Mouse (Mus musculus): ENCODE data around the gene Orc5.
"Not testable (repeated sequence)": the region's sequence is repeated elsewhere in the genome, so short reads cannot be mapped to it uniquely, and the experiment has no call there.

Gene Orc5

GRCm38 (mm10) chr5:22536695-22537094 lies 13.5 kb downstream of the Orc5 start:
- no peak for DNase-seq (ENCODE audit: low read depth in 2 of 2, low spot score in 2 of 2)

GRCm38 (mm10) chr5:22532571-22532970 lies 17.7 kb downstream of the Orc5 start:
- no peak for DNase-seq (ENCODE audit: low read depth in 2 of 2, low spot score in 2 of 2)

- no peak for DNase-seq (ENCODE audit: low read depth in 2 of 2, low spot score in 2 of 2)
Observed at GRCm38 (mm10) chr5:22522612-22523011, 27.6 kb downstream of the Orc5 start.

GRCm38 (mm10) chr5:22519708-22520107 lies 30.5 kb downstream of the Orc5 start:
- no peak for DNase-seq (ENCODE audit: low read depth in 2 of 2, low spot score in 2 of 2)

DNA sequence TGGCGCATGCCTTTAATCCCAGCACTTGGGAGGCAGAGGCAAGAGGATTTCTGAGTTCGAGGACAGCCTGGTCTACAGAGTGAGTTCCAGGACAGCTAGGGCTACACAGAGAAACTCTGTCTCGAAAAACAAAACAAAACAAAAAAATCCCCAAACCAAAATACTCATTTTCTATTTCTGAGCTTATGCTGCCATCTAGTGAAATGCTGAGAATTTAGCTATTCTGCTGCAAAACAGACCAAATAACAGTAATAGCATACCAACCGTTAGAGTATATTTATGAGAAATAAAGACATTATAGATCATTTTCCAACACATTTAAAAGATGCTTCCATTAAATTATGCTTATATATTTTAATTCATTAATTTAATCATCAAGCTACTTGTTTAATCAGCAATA lies 34.5 kb downstream of the Orc5 start:
- not testable (repeated sequence) for DNase-seq (ENCODE audit: low read depth in 2 of 2, low spot score in 2 of 2)

DNA sequence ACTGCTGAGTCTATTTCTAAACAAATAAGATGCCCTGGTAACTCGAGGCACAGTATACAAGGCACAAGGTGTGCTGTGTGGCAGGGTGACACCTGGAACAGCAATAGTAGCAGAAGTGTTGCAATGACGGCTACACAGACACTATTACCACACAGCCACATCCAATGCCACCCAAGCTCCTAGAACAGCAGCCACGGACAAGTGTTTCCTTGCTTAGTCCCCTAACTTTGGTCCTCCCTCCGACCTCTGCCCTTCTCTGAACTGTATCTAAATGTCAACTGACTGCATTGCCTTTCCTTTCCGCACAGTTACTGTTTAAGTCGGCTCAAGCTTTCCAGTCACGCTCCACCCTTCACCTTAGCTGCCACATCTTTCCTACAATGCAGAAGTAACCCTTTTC lies 36.0 kb downstream of the Orc5 start:
- not testable (repeated sequence) for DNase-seq (ENCODE audit: low read depth in 2 of 2, low spot score in 2 of 2)

- DNase-seq (ENCODE audit: low read depth in 2 of 2, low spot score in 2 of 2) = not testable (repeated sequence)
Observed at GRCm38 (mm10) chr5:22512579-22512978, 37.6 kb downstream of the Orc5 start.

GRCm38 (mm10) chr5:22511824-22512223 lies 38.4 kb downstream of the Orc5 start:
- DNase-seq (ENCODE audit: low read depth in 2 of 2, low spot score in 2 of 2) = no peak

DNA sequence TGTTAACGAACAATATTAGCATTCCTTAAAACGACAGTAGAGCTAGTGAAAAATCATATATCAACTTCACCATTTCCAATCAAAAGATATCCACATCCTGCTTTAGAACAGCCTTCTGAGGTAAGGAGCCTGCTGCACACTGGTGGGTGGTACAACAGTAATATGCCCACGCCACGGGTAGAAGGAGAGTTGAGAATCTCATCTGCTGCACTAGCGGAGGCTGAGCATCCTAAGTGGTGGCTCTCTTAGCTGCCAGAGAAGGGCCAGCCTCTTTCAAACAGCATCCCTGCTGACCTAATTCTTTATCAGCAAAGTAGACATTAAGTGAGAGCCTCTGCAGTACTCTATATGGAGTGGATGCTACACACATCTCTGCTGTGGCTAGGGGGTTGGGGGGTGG lies 41.7 kb downstream of the Orc5 start:
- no peak for DNase-seq (ENCODE audit: low read depth in 2 of 2, low spot score in 2 of 2)

- no peak for DNase-seq (ENCODE audit: low read depth in 2 of 2, low spot score in 2 of 2)
Observed at GRCm38 (mm10) chr5:22499437-22499836, 50.8 kb downstream of the Orc5 start.

GRCm38 (mm10) chr5:22491088-22491487 lies 59.1 kb downstream of the Orc5 start:
- DNase-seq (ENCODE audit: low read depth in 2 of 2, low spot score in 2 of 2) = no peak

- no peak for DNase-seq (ENCODE audit: low read depth in 2 of 2, low spot score in 2 of 2)
Observed at GRCm38 (mm10) chr5:22489091-22489490, 61.1 kb downstream of the Orc5 start.

DNA sequence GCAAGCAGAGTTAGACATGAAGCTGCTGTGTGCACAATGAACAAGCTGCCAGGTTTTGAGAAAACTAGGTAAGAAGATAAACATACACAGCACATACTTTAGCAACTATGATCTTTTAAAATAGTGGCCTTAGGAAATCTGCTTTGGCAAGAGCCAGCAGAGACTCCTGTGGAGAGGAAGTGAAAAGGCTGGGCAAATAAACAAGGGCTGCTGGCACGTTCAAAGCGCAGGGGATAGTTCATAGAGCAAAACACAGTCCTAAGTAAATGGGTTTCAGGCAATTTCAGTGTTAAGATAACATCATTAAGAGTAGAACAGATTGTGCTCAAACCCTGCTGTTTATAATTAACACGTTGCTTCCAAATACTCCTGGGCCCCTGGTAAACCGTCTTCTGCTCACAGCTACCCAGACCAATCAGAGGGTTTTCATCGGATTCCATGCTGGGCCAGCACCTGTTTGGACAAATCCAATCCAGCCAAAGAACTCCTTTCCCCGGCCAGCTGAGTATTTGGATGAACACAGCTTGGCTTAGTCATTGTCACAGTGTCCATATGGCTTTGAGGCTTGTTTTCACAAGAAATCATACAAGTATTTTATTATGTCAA lies 63.5 kb downstream of the Orc5 start:
- DNase-seq (ENCODE audit: low read depth in 2 of 2, low spot score in 2 of 2) = no peak

GRCm38 (mm10) chr5:22485764-22486163 lies 64.5 kb downstream of the Orc5 start:
- no peak for DNase-seq (ENCODE audit: low read depth in 2 of 2, low spot score in 2 of 2)

DNA sequence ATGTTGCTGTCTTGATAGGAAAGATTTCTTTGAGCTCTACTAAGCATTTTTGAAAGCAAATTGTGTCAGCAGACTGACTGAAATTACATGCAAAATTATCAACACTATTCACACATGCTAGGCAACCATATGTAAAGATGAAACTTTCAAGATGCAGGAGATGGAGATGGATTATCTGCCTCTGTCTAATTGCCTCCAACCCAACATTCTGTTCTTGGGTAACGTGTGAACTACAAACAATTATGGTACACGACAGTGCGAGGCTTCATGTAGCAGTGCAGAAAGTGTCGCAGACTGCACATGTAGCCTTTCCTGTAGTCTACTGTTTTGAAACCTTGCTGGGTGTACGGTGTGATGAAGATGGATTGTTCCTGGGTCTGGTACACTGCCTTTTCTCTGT lies 67.7 kb downstream of the Orc5 start:
- DNase-seq (ENCODE audit: low read depth in 2 of 2, low spot score in 2 of 2) = no peak

GRCm38 (mm10) chr5:22472445-22472844 lies 77.8 kb downstream of the Orc5 start:
- DNase-seq (ENCODE audit: low read depth in 2 of 2, low spot score in 2 of 2) = not testable (repeated sequence)

- DNase-seq (ENCODE audit: low read depth in 2 of 2, low spot score in 2 of 2) = no peak
Observed at GRCm38 (mm10) chr5:22471243-22471642, 79.0 kb downstream of the Orc5 start.

GRCm38 (mm10) chr5:22452871-22453661 lies 97.2 kb downstream of the Orc5 start:
- DNase-seq (ENCODE audit: low read depth in 2 of 2, low spot score in 2 of 2) = no peak

DNA sequence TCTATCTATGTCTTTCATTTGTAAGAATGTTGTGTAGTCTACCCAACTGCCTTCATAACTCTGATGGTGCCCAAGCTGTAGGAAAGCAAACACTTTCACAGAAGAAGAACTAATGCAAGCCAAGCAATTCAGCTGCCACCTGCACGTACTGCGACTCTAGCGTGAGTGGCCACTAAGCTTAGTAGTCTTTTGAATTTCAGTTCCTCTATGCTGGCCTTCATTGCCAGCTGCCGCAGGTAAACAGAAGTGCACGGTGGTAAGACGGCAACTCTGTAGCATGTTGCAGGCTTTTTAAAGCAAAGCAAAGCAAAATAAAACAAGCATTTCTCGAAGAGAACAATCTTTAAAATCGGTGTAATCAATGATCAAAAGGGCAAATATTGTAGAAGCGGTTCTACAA lies 97.8 kb downstream of the Orc5 start:
- no peak for DNase-seq (ENCODE audit: low read depth in 2 of 2, low spot score in 2 of 2)

- no peak for DNase-seq (ENCODE audit: low read depth in 2 of 2, low spot score in 2 of 2)
Observed at GRCm38 (mm10) chr5:22451764-22452163, 98.5 kb downstream of the Orc5 start.

DNA sequence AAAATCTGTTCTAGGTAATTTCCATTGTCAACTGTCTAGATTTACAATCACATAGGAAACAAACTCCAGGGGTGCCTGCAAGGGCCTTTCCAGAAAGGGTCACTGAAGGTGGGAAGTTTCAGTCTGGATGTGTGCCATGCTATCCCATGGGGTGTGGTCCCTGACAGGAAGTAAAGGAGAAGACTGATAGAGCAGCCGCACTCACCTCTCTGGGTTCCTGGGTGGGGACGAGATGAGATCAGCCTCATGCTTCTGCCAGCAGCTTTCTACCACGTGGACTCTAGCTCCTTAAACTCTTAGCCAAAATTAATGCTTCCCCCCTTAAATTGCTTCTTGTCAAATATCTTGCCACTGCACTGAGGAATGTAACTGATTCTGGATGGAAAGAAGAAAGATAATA lies 100.7 kb downstream of the Orc5 start:
- no peak for DNase-seq (ENCODE audit: low read depth in 2 of 2, low spot score in 2 of 2)

All from CD8-positive naive resting alpha-beta T cell, adult 2 months (primary cell).